Mouse (Mus musculus): ENCODE results near the gene Olfr24. TPM values are rescaled to one million over a fixed set of nuclear protein-coding genes. Genes with fewer than 3 reads are reported as not detected.

The Olfr24 gene
- total and polyA plus RNA-seq, 3 experiments: not detected

DNA sequence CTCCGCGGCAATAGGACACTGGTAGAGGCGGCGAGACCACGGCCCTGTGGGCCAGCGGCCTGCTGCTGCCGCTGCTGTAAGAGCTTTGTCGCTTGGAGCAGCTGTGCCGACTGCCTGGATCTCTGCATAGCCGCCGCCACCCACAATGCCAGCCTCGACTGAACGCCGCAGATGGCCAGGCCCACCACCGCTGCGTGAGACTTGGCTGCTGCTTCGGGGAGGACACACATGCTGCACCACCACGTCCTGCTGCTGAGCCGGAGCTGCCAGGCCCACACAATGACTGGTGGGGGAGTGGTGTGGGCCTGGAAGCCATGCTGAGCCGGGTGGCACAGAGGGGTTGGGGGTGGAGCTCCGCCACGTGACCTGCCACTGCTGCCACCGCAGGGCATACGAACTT, 15.7 kb upstream of the Olfr24 start:
- H3K4me3 ChIP-seq (ENCODE audit: control insufficient read depth in 1 of 2, insufficient read depth in 1 of 2, low read depth in 2 of 2, low read length in 2 of 2): no peak overlapping the region
- H3K27ac ChIP-seq (ENCODE audit: control insufficient read depth, low read depth, low read length): no peak overlapping the region
- no peaks in the 10 kb centered on the region for H3K36me3 ChIP-seq (ENCODE audit: control insufficient read depth in 1 of 2, insufficient read depth in 2 of 2, low read length in 2 of 2)
- DNase-seq (ENCODE audit: low read depth, low spot score): no peak
- no peaks in the 10 kb centered on the region for H3K4me1 ChIP-seq (ENCODE audit: control insufficient read depth in 1 of 2, insufficient read depth in 2 of 2, low read length in 2 of 2)
- no peaks in the 10 kb centered on the region for H3K79me2 ChIP-seq (ENCODE audit: control insufficient read depth, insufficient read depth, low read length, poor library complexity)
- H3K9me3 ChIP-seq (replicated peaks; ENCODE audit: insufficient read depth, low read length): no peaks in the 10 kb centered on the region
- no peak for TF ChIP-seq USF2 (IDR thresholded peaks at IDR 0.05; ENCODE audit: borderline replicate concordance in 1 of 2, insufficient read depth in 1 of 2, low read depth in 1 of 2, low read length in 2 of 2)
- TF ChIP-seq BHLHE40 (IDR thresholded peaks at IDR 0.05; ENCODE audit: borderline replicate concordance, low read depth, low read length): no peak
- TF ChIP-seq CHD1 (IDR thresholded peaks at IDR 0.05; ENCODE audit: low read depth, low read length): no peak
- no peak for TF ChIP-seq MAZ (IDR thresholded peaks at IDR 0.05; ENCODE audit: low read depth, low read length)
- TF ChIP-seq ELF1 (IDR thresholded peaks at IDR 0.05; ENCODE audit: low read depth, low read length): no peak
- no peak for TF ChIP-seq POLR2AphosphoS2 (IDR thresholded peaks at IDR 0.05; ENCODE audit: low read length)
- TF ChIP-seq JUND (IDR thresholded peaks at IDR 0.05; ENCODE audit: low read depth, low read length): no peak
- no peak for TF ChIP-seq ZNF384 (IDR thresholded peaks at IDR 0.05; ENCODE audit: low read depth, low read length)
- no peak for TF ChIP-seq TCF12 (IDR thresholded peaks at IDR 0.05; ENCODE audit: low read depth, low read length)
- no peaks in the 10 kb centered on the region for H3K27me3 ChIP-seq (ENCODE audit: control insufficient read depth in 1 of 2, insufficient read depth in 2 of 2, low read length in 2 of 2)
- H3K9ac ChIP-seq (ENCODE audit: control insufficient read depth, low read depth, low read length, poor library complexity, severe bottlenecking): no peak overlapping the region

- Histone ChIP-seq H3K4me1 (ENCODE audit: control insufficient read depth in 1 of 2, insufficient read depth in 2 of 2, low read length in 2 of 2) (no peaks in the 10 kb centered on the region), H3K9me3 (replicated peaks; ENCODE audit: insufficient read depth, low read length) (no peaks in the 10 kb centered on the region), H3K36me3 (ENCODE audit: control insufficient read depth in 1 of 2, insufficient read depth in 2 of 2, low read length in 2 of 2) (no peaks in the 10 kb centered on the region), H3K4me3 (ENCODE audit: control insufficient read depth in 1 of 2, insufficient read depth in 1 of 2, low read depth in 2 of 2, low read length in 2 of 2) (no peak overlapping the region), H3K9ac (ENCODE audit: control insufficient read depth, low read depth, low read length, poor library complexity, severe bottlenecking) (no peak overlapping the region), H3K79me2 (ENCODE audit: control insufficient read depth, insufficient read depth, low read length, poor library complexity) (no peaks in the 10 kb centered on the region), H3K27ac (ENCODE audit: control insufficient read depth, low read depth, low read length) (no peak overlapping the region), H3K27me3 (ENCODE audit: control insufficient read depth in 1 of 2, insufficient read depth in 2 of 2, low read length in 2 of 2) (no peaks in the 10 kb centered on the region)
- DNase-seq (ENCODE audit: low read depth, low spot score): no peak
- TF ChIP-seq UBTF (IDR thresholded peaks at IDR 0.05; ENCODE audit: borderline replicate concordance, insufficient read depth, low read depth, low read length) (no peak), POLR2A (IDR thresholded peaks at IDR 0.05; ENCODE audit: control insufficient read depth in 1 of 2, insufficient read depth in 1 of 2, low read depth in 1 of 2, low read length in 2 of 2, poor library complexity in 1 of 2) (no peak), NRF1 (IDR thresholded peaks at IDR 0.05; ENCODE audit: insufficient read depth, low read depth, low read length, poor library complexity, severe bottlenecking) (no peak), GATA1 (IDR thresholded peaks at IDR 0.05; ENCODE audit: low read depth, low read length) (no peak), RAD21 (IDR thresholded peaks at IDR 0.05; ENCODE audit: low read depth, low read length) (no peak), MYB (IDR thresholded peaks at IDR 0.05; ENCODE audit: low read depth, low read length) (no peak), ZC3H11A (IDR thresholded peaks at IDR 0.05; ENCODE audit: low read depth, low read length) (no peak), ETS1 (IDR thresholded peaks at IDR 0.05; ENCODE audit: low read depth, low read length) (no peak), ZMIZ1 (IDR thresholded peaks at IDR 0.05; ENCODE audit: low read depth, low read length) (no peak), CTCF (IDR thresholded peaks at IDR 0.05 in 2 of 3, conservative IDR thresholded peaks at IDR 0.05 in 1 of 3; ENCODE audit: control insufficient read depth in 1 of 3, insufficient read depth in 1 of 3, low read depth in 2 of 3, low read length in 3 of 3, poor library complexity in 1 of 3, severe bottlenecking in 1 of 3) (no peak), MEF2A (IDR thresholded peaks at IDR 0.05; ENCODE audit: extremely low read depth, insufficient replicate concordance, low read depth, low read length, poor library complexity, severe bottlenecking) (no peak)
Measured at GRCm38 (mm10) chr9:18778981-18779380, 15.2 kb upstream of the Olfr24 start.
